Mouse (Mus musculus) midbrain, embryonic 15.5 days (tissue): ENCODE results near the gene Akap13. TPM values are rescaled to one million over a fixed set of nuclear protein-coding genes. Genes with fewer than 3 reads are reported as not detected.
"Not testable (repeated sequence)": the region's sequence is repeated elsewhere in the genome, so short reads cannot be mapped to it uniquely, and the experiment has no call there.

Source experiments
- ATAC-seq: fragments of 200-750 bp; cut with Nextera tagmentation; replicated peaks from 2 replicates; pipeline ENCODE4 v1.8.0; 2017; ENCODE audit warnings: moderate TSS enrichment
- H3K27ac ChIP-seq: fragments of 300-500 bp; sonication (generic); 2 replicates; pipeline ENCODE4 v1.5.1; 2015; ENCODE audit warnings: mild to moderate bottlenecking, inconsistent platforms
- H3K27me3 ChIP-seq: fragments of 300-500 bp; sonication (generic); replicated peaks from 2 replicates; pipeline ENCODE4 v1.6.1; 2015; ENCODE audit warnings: inconsistent platforms
- H3K36me3 ChIP-seq: fragments of 300-500 bp; sonication (generic); replicated peaks from 2 replicates; pipeline ENCODE4 v1.6.1; 2015; ENCODE audit warnings: inconsistent platforms
- H3K4me1 ChIP-seq: fragments of 300-500 bp; sonication (generic); 2 replicates; pipeline ENCODE4 v1.6.1; 2015; ENCODE audit warnings: inconsistent platforms
- H3K4me2 ChIP-seq: fragments of 300-500 bp; sonication (generic); 2 replicates; pipeline ENCODE4 v1.6.1; 2015; ENCODE audit warnings: inconsistent platforms, mild to moderate bottlenecking, moderate library complexity
- H3K4me3 ChIP-seq: fragments of 300-500 bp; sonication (generic); 2 replicates; pipeline ENCODE4 v1.5.1; 2015; ENCODE audit warnings: mild to moderate bottlenecking, inconsistent platforms
- H3K9ac ChIP-seq: fragments of 300-500 bp; sonication (generic); 2 replicates; pipeline ENCODE4 v1.6.1; 2015; ENCODE audit warnings: mild to moderate bottlenecking, inconsistent platforms
- H3K9me3 ChIP-seq: fragments of 300-500 bp; sonication (generic); 2 replicates; pipeline ENCODE4 v1.6.1; 2016; ENCODE audit warnings: inconsistent platforms
- WGBS: fragments of 180-500 bp; shearing (Covaris S2); methylation state at CpG from one replicate; pipeline ENCODE4 v1.1.7; 2015; ENCODE audit warnings: mixed read lengths; 5-methylcytosine and 5-hydroxymethylcytosine counted together
- polyA plus RNA-seq: library from polyadenylated mRNA; unstranded; fragments of >200 nt; fragmentation: Nextera tagmentation; extraction: Ambion mirVana; gene quantifications from 2 replicates; pipeline ENCODE4 v1.2.1, GENCODE M21; 2015

The Akap13 gene
- polyA plus RNA-seq, 1 experiment from 2014 or later: 16.1 TPM

DNA sequence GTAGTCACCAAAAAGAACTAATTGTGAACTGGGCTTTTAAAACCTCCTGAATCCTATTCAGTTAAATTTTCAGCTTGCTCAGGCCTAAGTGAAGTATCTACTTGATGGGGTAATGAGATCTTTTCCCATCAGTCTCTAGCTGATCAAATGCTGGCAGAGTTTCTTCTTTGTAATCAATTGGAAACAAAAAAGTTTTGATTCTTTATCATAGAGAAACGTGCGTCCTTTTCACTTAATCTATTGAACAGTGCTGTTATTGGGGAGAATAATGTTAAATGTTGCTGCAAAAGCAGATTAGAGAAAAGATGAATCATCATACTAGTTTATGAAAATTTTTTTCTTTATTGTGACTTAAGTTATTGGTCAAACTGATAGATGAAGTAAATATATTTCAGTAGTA, 142.5 kb downstream of the Akap13 start:
- no peak overlapping the region for H3K4me2 ChIP-seq
- H3K27me3 ChIP-seq: no peaks in the 10 kb centered on the region
- H3K27ac ChIP-seq: no peak overlapping the region
- no peaks in the 10 kb centered on the region for H3K4me1 ChIP-seq
- H3K36me3 ChIP-seq: no peaks in the 10 kb centered on the region
- no peak overlapping the region for H3K9ac ChIP-seq
- 89% methylated on average over 2 of the region's 2 CpGs for WGBS
- no peak overlapping the region for H3K4me3 ChIP-seq
- no peaks in the 10 kb centered on the region for H3K9me3 ChIP-seq
- ATAC-seq: no peak

DNA sequence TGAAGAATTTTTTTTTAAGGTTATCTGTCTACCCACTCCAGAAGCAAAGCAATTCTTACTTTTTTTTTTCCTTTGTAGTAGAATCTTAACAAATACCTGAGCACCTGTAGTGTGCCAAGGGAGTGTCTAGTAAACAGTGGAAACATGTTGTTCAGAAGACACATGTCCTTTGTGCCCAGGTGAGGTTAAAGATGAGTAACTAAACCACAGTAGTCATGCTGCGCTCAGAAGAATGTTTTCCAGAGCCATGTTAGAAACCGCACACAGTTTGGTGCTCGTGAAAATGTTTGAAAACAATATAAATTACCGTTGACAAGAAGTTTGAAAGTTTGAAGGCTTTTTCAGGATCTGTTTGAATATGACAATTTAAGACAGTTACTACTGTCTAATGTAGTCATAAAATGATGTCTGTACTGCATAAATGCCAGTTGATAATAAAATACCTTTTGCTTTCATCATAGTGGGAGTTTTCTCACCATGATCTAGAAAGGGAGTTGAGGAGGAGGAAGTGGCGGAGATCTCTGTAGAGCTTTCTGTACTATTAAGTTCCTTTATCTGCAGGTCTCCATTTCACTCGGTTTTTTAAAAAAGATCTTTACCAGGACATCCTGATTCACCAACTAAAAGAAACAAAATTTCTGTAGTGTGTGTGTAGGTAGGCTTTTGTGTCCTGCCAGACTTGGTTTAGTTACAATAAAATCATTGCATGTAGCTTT, 145.2 kb downstream of the Akap13 start:
- no peak overlapping the region for H3K4me2 ChIP-seq
- no peaks in the 10 kb centered on the region for H3K27me3 ChIP-seq
- H3K9me3 ChIP-seq: no peaks in the 10 kb centered on the region
- H3K9ac ChIP-seq: no peak overlapping the region
- WGBS: 94% methylated on average over 6 of the region's 6 CpGs
- ATAC-seq: no peak
- H3K4me3 ChIP-seq: no peak overlapping the region
- no peaks in the 10 kb centered on the region for H3K4me1 ChIP-seq
- no peaks in the 10 kb centered on the region for H3K36me3 ChIP-seq
- H3K27ac ChIP-seq: no peak overlapping the region

DNA sequence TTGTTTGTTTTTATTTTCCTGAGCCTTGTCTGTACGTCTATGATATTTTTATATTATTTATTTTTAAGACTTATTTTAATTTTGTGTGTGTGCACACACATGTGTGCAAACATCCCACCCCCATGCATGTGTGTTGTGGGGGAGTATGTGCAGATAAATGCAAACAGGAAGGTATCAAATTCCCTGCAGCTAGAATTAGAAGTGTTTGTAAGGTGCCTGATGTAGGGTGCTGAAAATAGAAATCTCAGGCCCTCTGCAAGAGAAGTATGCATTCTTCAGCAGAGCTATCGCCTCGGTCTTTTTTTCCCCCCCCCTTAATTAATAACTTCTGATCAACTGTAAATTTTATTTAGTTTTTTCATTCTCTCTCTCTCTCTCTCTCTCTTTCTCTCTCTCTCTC, 151.9 kb downstream of the Akap13 start:
- Histone ChIP-seq H3K4me2 (no peak overlapping the region), H3K27ac (no peak overlapping the region), H3K9me3 (no peaks in the 10 kb centered on the region), H3K4me3 (no peak overlapping the region), H3K36me3 (no peaks in the 10 kb centered on the region), H3K9ac (no peak overlapping the region), H3K4me1 (no peaks in the 10 kb centered on the region), H3K27me3 (no peaks in the 10 kb centered on the region)
- WGBS: 93% methylated on average over 3 of the region's 3 CpGs
- no peak for ATAC-seq

DNA sequence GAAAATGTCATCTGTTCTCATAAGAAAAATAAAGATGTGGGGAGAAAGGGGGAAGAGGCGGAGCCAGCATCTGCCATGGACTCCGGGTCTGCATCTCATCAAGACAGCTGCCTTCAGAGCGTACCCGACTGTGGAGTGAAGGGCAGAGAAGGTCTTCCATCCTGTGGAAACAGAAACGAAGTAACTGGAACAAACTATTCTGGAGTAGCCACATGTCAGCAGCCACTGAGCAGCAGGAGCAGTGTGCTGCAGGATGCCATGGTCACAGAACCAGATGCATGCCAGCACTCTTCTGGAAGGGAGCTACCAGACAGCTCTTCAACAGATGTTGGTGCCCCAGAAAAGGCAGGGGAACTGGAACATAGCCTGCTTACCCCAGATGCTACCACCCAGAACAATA, 153.4 kb downstream of the Akap13 start:
- H3K36me3 ChIP-seq: no peaks in the 10 kb centered on the region
- no peak overlapping the region for H3K27ac ChIP-seq
- H3K9me3 ChIP-seq: no peaks in the 10 kb centered on the region
- H3K27me3 ChIP-seq: no peaks in the 10 kb centered on the region
- 83% methylated on average over 5 of the region's 5 CpGs for WGBS
- H3K4me2 ChIP-seq: no peak overlapping the region
- no peak for ATAC-seq
- H3K9ac ChIP-seq: no peak overlapping the region
- H3K4me1 ChIP-seq: no peaks in the 10 kb centered on the region
- H3K4me3 ChIP-seq: no peak overlapping the region

DNA sequence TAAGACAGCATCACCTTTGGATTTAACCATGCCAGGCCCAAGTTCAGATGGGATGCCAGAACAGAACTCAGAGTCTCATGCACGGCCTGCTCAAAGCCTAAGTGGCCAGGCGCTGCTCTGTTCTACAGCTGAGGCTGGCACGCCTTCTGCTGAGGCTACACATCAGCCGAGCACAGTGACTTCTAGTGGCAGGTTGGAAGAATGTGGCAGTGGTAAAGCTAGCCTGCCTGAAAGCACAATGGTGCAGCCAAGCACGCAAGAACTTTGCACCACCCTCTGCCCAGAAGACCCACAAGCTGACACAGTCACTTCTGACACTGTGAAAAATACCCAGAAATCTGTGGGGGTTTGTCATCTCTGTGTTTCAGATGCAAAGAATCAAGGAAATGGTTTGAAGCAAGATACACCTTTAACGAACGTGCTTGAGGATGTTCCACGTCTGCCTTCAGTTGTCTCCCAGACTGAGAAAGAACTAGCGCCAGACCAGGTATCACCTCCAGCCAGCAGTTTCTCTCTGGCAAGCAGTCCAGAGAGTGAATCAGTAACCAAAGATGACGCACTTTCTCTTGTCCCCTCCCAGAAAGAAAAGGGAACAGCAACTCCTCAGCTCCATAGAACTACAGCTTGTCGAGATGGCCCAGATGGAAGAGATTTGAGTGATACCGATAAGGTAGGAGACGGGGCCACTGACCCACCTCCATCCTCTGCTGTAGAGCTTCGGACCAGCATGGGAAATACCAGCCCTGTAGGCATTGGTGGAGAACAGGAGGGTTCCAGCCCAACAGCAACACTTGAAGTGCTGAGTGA, 154.3 kb downstream of the Akap13 start:
- no peaks in the 10 kb centered on the region for H3K36me3 ChIP-seq
- no peak for ATAC-seq
- H3K4me3 ChIP-seq: no peak overlapping the region
- H3K27me3 ChIP-seq: no peaks in the 10 kb centered on the region
- WGBS: 84% methylated on average over 14 of the region's 14 CpGs
- H3K9me3 ChIP-seq: no peaks in the 10 kb centered on the region
- H3K4me1 ChIP-seq: no peaks in the 10 kb centered on the region
- no peak overlapping the region for H3K27ac ChIP-seq
- H3K4me2 ChIP-seq: no peak overlapping the region
- H3K9ac ChIP-seq: no peak overlapping the region

DNA sequence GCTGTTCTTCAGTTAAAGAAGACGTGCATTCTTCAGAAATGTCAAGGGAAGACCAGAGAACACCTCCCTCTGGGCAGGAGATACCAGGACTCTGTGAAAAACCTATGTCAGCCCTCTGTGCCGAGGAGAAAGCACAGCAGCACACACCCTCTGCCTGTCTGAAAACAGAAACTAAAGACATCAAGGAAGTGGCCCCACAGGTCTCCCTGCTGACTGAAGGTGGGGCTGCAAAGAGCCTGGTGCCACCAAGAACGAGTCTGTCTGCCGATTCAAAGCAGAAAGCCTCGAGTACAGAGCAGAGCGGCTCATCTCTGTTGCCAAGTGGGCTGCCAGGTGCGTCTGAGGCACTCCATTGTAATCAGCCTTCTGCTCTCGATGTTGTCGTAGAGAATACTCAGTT, 155.1 kb downstream of the Akap13 start:
- Histone ChIP-seq H3K27ac (no peak overlapping the region), H3K9me3 (no peaks in the 10 kb centered on the region), H3K36me3 (no peaks in the 10 kb centered on the region), H3K4me3 (no peak overlapping the region), H3K4me2 (no peak overlapping the region), H3K9ac (no peak overlapping the region), H3K4me1 (no peaks in the 10 kb centered on the region), H3K27me3 (no peaks in the 10 kb centered on the region)
- no peak for ATAC-seq
- 84% methylated on average over 9 of the region's 9 CpGs for WGBS

DNA sequence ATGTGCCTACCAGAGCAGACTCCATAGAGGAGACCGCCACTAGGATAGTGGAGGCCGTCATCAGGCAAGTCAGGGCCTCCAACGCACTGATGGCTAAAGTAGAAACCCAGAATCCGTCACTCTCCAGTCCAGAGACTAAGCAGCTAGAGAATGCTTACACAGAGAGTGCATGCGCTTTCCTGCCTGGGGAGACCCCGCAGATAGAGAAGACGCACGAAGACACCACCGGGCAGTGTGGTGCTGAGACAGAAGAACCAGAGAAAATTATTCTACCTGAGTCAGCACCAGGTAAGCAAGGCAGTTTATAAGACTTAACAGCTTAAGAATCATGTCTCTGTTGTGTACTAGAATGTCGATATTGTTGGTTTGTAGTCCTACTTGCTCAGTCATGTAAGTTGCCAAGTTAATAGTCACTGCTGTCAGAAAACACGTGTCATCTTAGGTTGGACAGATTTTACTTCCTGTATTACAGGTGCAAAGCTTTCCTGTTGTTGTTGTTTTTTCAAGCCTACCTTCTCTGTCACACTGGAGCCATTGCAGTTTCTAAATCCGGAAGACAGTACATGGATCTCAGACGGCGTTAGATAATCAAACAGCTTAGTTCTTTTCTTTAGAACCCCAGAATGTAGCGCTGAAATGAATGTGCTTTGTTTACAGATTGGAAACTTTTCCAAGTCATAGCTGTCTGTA, 156.1 kb downstream of the Akap13 start:
- WGBS: 91% methylated on average over 15 of the region's 15 CpGs
- Histone ChIP-seq H3K27me3 (no peaks in the 10 kb centered on the region), H3K27ac (no peak overlapping the region), H3K9me3 (no peaks in the 10 kb centered on the region), H3K4me1 (no peaks in the 10 kb centered on the region), H3K9ac (no peak overlapping the region), H3K4me3 (no peak overlapping the region), H3K36me3 (no peaks in the 10 kb centered on the region), H3K4me2 (no peak overlapping the region)
- ATAC-seq: no peak

DNA sequence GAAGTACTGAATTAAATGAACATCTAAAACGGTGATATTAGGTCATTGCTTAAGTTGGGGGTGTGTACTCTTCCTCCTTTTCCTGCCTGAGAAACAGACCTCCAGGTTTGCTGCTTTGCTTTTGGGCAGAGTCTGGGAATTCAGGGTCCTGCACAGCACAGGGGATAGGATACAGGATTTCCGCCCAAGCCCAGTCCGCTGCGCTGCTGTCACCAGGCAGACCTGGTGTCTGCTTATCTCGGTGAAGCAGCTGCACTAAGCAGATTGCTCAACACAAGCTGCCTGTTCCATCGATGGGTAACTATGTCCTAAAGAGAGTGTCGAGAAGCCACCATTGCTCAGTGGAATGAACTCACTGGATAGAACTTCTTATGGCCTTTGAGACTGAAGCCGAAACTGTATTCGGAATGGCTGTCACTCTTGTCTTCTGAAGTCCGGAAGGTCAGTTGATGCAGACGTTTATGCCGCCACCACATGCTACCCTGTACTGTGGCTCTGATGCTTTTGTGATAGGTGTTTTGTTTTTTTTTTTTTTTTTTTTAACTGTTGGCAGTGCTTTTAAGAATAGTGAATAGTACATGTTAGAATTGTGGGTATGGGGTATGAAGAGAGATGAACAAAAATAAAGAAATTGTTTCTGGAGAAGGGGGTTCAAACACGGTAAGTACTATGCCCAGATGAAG, 156.8 kb downstream of the Akap13 start:
- no peak for ATAC-seq
- Histone ChIP-seq H3K27ac (no peak overlapping the region), H3K4me1 (no peaks in the 10 kb centered on the region), H3K4me3 (no peak overlapping the region), H3K9ac (no peak overlapping the region), H3K36me3 (no peaks in the 10 kb centered on the region), H3K4me2 (no peak overlapping the region), H3K27me3 (no peaks in the 10 kb centered on the region), H3K9me3 (no peaks in the 10 kb centered on the region)
- WGBS: 77% methylated on average over 13 of the region's 13 CpGs

DNA sequence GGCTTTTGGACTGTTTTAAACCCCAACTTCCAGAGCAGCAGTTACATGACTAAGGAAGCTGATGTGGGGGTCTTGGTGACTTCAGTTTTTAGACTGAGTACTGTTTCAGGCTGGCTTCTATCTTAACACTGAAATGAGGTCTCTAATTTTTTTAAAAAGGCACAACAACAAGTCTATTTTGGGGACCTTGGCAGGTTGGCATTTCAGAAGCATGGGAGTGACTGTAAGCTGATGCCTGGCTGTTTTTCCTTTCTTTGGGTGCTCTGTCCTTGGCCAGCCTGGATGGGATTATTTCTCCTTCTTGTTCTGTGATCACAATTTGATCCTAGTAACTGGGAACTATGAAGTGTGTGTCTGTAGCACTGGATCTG, 157.3 kb downstream of the Akap13 start:
- no peaks in the 10 kb centered on the region for H3K27me3 ChIP-seq
- no peak overlapping the region for H3K4me2 ChIP-seq
- no peak for ATAC-seq
- H3K27ac ChIP-seq: no peak overlapping the region
- no peaks in the 10 kb centered on the region for H3K4me1 ChIP-seq
- H3K9ac ChIP-seq: no peak overlapping the region
- H3K4me3 ChIP-seq: no peak overlapping the region
- H3K36me3 ChIP-seq: no peaks in the 10 kb centered on the region
- no peaks in the 10 kb centered on the region for H3K9me3 ChIP-seq

DNA sequence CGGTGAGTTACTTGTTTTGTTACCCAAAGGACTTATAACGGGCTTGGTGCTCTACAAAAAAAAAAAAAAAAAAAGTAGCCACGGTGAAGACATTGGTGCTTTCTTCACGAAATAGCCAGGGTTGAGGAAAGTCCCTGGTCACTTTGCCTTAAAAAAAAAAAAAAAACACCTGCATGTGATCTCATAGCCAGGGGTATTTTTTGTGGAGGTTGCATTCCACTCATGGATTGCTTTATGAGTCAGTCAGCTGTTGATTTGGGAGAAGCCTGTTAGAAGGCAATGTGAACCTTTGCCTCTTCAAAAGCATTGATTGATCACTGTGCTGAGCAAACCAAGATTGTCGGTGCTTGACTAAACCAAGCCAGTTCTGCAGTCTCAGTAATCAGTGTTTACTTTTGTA, 157.9 kb downstream of the Akap13 start:
- H3K27ac ChIP-seq: no peak overlapping the region
- 77% methylated on average over 5 of the region's 5 CpGs for WGBS
- ATAC-seq: no peak
- no peaks in the 10 kb centered on the region for H3K27me3 ChIP-seq
- H3K9ac ChIP-seq: no peak overlapping the region
- H3K4me2 ChIP-seq: no peak overlapping the region
- H3K9me3 ChIP-seq: no peaks in the 10 kb centered on the region
- H3K4me1 ChIP-seq: no peaks in the 10 kb centered on the region
- no peak overlapping the region for H3K4me3 ChIP-seq
- H3K36me3 ChIP-seq: no peaks in the 10 kb centered on the region

DNA sequence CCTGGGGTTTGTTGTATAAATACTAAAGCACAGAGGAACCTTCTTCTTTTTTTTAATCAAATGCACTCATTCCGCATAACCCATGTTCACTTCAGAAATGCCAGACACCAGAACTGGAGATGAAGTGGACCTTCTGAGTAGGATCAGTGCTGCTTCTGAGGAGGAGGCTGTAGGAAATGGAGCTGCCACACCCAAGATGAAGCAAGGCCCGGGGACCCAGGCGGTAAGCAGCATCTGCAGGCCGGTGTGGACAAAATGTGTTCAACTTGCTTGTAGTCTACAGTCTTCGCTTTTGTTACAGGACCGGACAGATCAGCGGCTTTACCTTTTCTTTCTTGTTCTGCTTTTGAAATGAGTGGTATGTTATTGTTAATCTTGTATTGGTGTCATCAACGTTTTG, 159.5 kb downstream of the Akap13 start:
- no peak for ATAC-seq
- H3K27me3 ChIP-seq: no peaks in the 10 kb centered on the region
- no peak overlapping the region for H3K9ac ChIP-seq
- H3K4me1 ChIP-seq: no peaks in the 10 kb centered on the region
- no peaks in the 10 kb centered on the region for H3K36me3 ChIP-seq
- 96% methylated on average over 8 of the region's 8 CpGs for WGBS
- no peak overlapping the region for H3K27ac ChIP-seq
- no peak overlapping the region for H3K4me3 ChIP-seq
- no peaks in the 10 kb centered on the region for H3K9me3 ChIP-seq
- H3K4me2 ChIP-seq: no peak overlapping the region

DNA sequence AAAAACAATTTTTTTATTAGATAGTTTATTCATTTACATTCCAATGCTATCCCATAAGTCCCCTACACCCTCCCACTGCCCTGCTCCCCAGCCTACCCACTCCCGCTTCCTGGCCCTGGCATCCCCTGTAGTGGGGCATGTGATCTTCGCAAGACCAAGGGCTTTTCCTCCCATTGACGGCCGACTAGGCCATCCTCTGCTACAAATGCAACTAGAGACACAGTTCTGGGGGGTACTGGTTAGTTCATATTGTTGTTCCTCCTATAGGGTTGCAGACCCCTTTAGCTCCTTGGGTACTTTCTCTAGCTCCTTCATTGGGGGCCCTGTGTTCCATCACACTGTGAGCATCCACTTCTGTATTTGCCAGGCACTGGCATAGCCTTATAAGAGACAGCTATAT, 161.9 kb downstream of the Akap13 start:
- ATAC-seq, H3K4me3 ChIP-seq, H3K27ac ChIP-seq, H3K9ac ChIP-seq, H3K9me3 ChIP-seq, H3K4me2 ChIP-seq, H3K36me3 ChIP-seq, H3K27me3 ChIP-seq, H3K4me1 ChIP-seq: not testable (repeated sequence)
- 90% methylated on average over 4 of the region's 4 CpGs for WGBS
